Mouse (Mus musculus) forebrain, postnatal 0 days (tissue): ENCODE results near the gene 4931440F15Rik. TPM values are rescaled to one million over a fixed set of nuclear protein-coding genes. Genes with fewer than 3 reads are reported as not detected.
"Not testable (repeated sequence)": the region's sequence is repeated elsewhere in the genome, so short reads cannot be mapped to it uniquely, and the experiment has no call there.

Source experiments
- ATAC-seq: fragments of 200-750 bp; cut with Nextera tagmentation; 2 replicates; pipeline ENCODE4 v1.8.0; 2017; ENCODE audit warnings: mild to moderate bottlenecking, moderate library complexity
- DNase-seq: peaks from one replicate; pipeline ENCODE4 v3.0.0-alpha.2; 2015
- H3K27ac ChIP-seq: fragments of 300-500 bp; sonication (generic); 2 replicates; pipeline ENCODE4 v1.5.1; 2014; ENCODE audit warnings: low read depth, mild to moderate bottlenecking, antibody characterized with exemption, low read length, moderate library complexity, mixed read lengths
- H3K27me3 ChIP-seq: fragments of 300-500 bp; sonication (generic); 2 replicates; pipeline ENCODE4 v1.6.1; 2014; ENCODE audit warnings: mild to moderate bottlenecking, low read length, mixed read lengths; ENCODE audit not compliant: insufficient read depth
- H3K36me3 ChIP-seq: fragments of 300-500 bp; sonication (generic); 2 replicates; pipeline ENCODE4 v1.6.1; 2014; ENCODE audit warnings: mild to moderate bottlenecking, moderate library complexity; ENCODE audit not compliant: insufficient read depth
- H3K4me1 ChIP-seq: fragments of 300-500 bp; sonication (generic); 2 replicates; pipeline ENCODE4 v1.6.1; 2014; ENCODE audit warnings: antibody characterized with exemption; ENCODE audit not compliant: insufficient read depth
- H3K4me2 ChIP-seq: fragments of 300-500 bp; sonication (generic); 2 replicates; pipeline ENCODE4 v1.6.1; 2014; ENCODE audit warnings: low read depth, mild to moderate bottlenecking, moderate library complexity
- H3K4me3 ChIP-seq: fragments of 300-500 bp; sonication (generic); 2 replicates; pipeline ENCODE4 v1.5.1; 2014; ENCODE audit warnings: low read depth, low read length, mixed read lengths
- H3K9ac ChIP-seq: fragments of 300-500 bp; sonication (generic); 2 replicates; pipeline ENCODE4 v1.6.1; 2014; ENCODE audit warnings: mild to moderate bottlenecking
- H3K9me3 ChIP-seq: fragments of 300-500 bp; sonication (generic); 2 replicates; pipeline ENCODE4 v1.6.1; 2016; ENCODE audit warnings: low read length
- CTCF ChIP-seq: sonication (generic); IDR thresholded peaks from 2 replicates; pipeline ENCODE4 v1.5.1; 2016; ENCODE audit warnings: antibody characterized with exemption, control low read depth, low read depth
- WGBS: fragments of 180-500 bp; shearing (Covaris S2); extraction: QIAGEN DNeasy Blood & Tissue Kit; methylation state at CpG from one replicate; pipeline ENCODE4 v1.1.7; 2014; 5-methylcytosine and 5-hydroxymethylcytosine counted together
- polyA plus RNA-seq: library from polyadenylated mRNA; unstranded; fragments of >200 nt; fragmentation: Nextera tagmentation; extraction: Ambion mirVana; gene quantifications from 2 replicates; pipeline ENCODE4 v1.2.1, GENCODE M21; 2015
- total RNA-seq: library from RNA; depleted of rRNA; stranded (reverse); fragments of >200 nt; gene quantifications from 2 replicates; pipeline ENCODE4 v1.2.3, GENCODE M21; 2014; rRNA removed

4931440F15Rik gene
- 0.52 and 0.54 TPM in 2 replicates for total RNA-seq
- 0.24 and 0.29 TPM in 2 replicates for polyA plus RNA-seq

GRCm38 (mm10) chr11:29825271-29825718, at the start of gene 4931440F15Rik:
Gene 4931440F15Rik (minus strand): TSS chr11:29825668.
- not testable (repeated sequence) for H3K27ac ChIP-seq, ATAC-seq, DNase-seq, H3K9ac ChIP-seq, H3K36me3 ChIP-seq, H3K9me3 ChIP-seq, H3K4me1 ChIP-seq, H3K4me3 ChIP-seq, H3K27me3 ChIP-seq
- H3K4me2 ChIP-seq, result peak within 1 kb of the TSS; percentile 19
- WGBS, result 53% methylated on average over 21 of the region's 21 CpGs

GRCm38 (mm10) chr11:29874781-29875180, 49.3 kb upstream of the 4931440F15Rik start:
- H3K4me2 ChIP-seq, H3K4me3 ChIP-seq, H3K36me3 ChIP-seq, H3K9me3 ChIP-seq, ATAC-seq, H3K27ac ChIP-seq, H3K27me3 ChIP-seq, DNase-seq, H3K9ac ChIP-seq, H3K4me1 ChIP-seq: not testable (repeated sequence)
- WGBS, result 50% methylated on average over 1 of the region's 1 CpGs

- no peak for ATAC-seq
- Histone ChIP-seq H3K36me3 (no peaks in the 10 kb centered on the region), H3K27ac (no peak overlapping the region), H3K4me2 (no peak overlapping the region), H3K27me3 (no peaks in the 10 kb centered on the region), H3K9me3 (no peaks in the 10 kb centered on the region), H3K4me3 (no peak overlapping the region), H3K4me1 (no peaks in the 10 kb centered on the region), H3K9ac (no peak overlapping the region)
- no peak for DNase-seq
- WGBS, result 87% methylated on average over 2 of the region's 2 CpGs
- TF ChIP-seq CTCF, result no peak
These were observed 44.7 kb upstream of the 4931440F15Rik start for GRCm38 (mm10) chr11:29870174-29870573.

- Histone ChIP-seq H3K27me3 (no peaks in the 10 kb centered on the region), H3K27ac (no peak overlapping the region), H3K4me2 (no peak overlapping the region), H3K4me1 (peaks cover 5% of the 10 kb centered on the region; the same call in 1 of the 2 replicates), H3K9ac (no peak overlapping the region), H3K36me3 (no peaks in the 10 kb centered on the region), H3K4me3 (no peak overlapping the region), H3K9me3 (no peaks in the 10 kb centered on the region)
- TF ChIP-seq CTCF, result no peak
- ATAC-seq, result no peak
- no peak for DNase-seq
These were observed 38.8 kb upstream of the 4931440F15Rik start for GRCm38 (mm10) chr11:29864269-29864668.

- ATAC-seq, result peak; percentile 79
- Histone ChIP-seq H3K9ac (no peak overlapping the region), H3K27ac (no peak overlapping the region), H3K9me3 (no peaks in the 10 kb centered on the region), H3K36me3 (no peaks in the 10 kb centered on the region), H3K4me2 (no peak overlapping the region), H3K27me3 (no peaks in the 10 kb centered on the region), H3K4me1 (peaks cover 5% of the 10 kb centered on the region; the same call in 1 of the 2 replicates), H3K4me3 (no peak overlapping the region)
- 20% methylated on average over 2 of the region's 2 CpGs for WGBS
- peak; percentile 68 for TF ChIP-seq CTCF
- DNase-seq, result peak; percentile 69
These were observed 36.4 kb upstream of the 4931440F15Rik start for GRCm38 (mm10) chr11:29861750-29862397.

GRCm38 (mm10) chr11:29861040-29861439, 35.6 kb upstream of the 4931440F15Rik start:
- TF ChIP-seq CTCF, result no peak
- Histone ChIP-seq H3K27me3 (no peaks in the 10 kb centered on the region), H3K36me3 (no peaks in the 10 kb centered on the region), H3K4me1 (peaks cover 5% of the 10 kb centered on the region; the same call in 1 of the 2 replicates), H3K9me3 (no peaks in the 10 kb centered on the region), H3K9ac (no peak overlapping the region), H3K27ac (no peak overlapping the region), H3K4me2 (no peak overlapping the region), H3K4me3 (no peak overlapping the region)
- DNase-seq (no peak), ATAC-seq (peak; percentile 54; the same call in 1 of the 2 replicates)
- WGBS, result 67% methylated on average over 2 of the region's 2 CpGs

GRCm38 (mm10) chr11:29840606-29841227, 15.2 kb upstream of the 4931440F15Rik start:
- no peaks in the 10 kb centered on the region for H3K36me3 ChIP-seq
- H3K4me3 ChIP-seq, result no peak overlapping the region
- ATAC-seq (peak; percentile 79), DNase-seq (peak; percentile 40)
- H3K4me2 ChIP-seq, result no peak overlapping the region
- H3K9me3 ChIP-seq, result no peaks in the 10 kb centered on the region
- no peaks in the 10 kb centered on the region for H3K4me1 ChIP-seq
- H3K9ac ChIP-seq, result no peak overlapping the region
- TF ChIP-seq CTCF, result no peak
- H3K27me3 ChIP-seq, result no peaks in the 10 kb centered on the region
- H3K27ac ChIP-seq, result no peak overlapping the region
- WGBS, result 74% methylated on average over 3 of the region's 3 CpGs
